Mouse (Mus musculus): ENCODE measurements around the gene Map3k5.

GRCm38 (mm10) chr10:19935295-19935623, 987 bp downstream of the Map3k5 start:
- TF ChIP-seq CTCF (IDR thresholded peaks at IDR 0.05; ENCODE audit: low read depth), result no peak
- no peak for TF ChIP-seq EP300 (IDR thresholded peaks at IDR 0.05; ENCODE audit: low read depth)
